Mouse (Mus musculus): ENCODE measurements at regions not wholly inside any gene's neighbourhood (a gene's known extent, or its start where the extent isn't known, plus 50 kb on each side); places are given as distances from the start of the nearest gene placed in this dataset.

DNA sequence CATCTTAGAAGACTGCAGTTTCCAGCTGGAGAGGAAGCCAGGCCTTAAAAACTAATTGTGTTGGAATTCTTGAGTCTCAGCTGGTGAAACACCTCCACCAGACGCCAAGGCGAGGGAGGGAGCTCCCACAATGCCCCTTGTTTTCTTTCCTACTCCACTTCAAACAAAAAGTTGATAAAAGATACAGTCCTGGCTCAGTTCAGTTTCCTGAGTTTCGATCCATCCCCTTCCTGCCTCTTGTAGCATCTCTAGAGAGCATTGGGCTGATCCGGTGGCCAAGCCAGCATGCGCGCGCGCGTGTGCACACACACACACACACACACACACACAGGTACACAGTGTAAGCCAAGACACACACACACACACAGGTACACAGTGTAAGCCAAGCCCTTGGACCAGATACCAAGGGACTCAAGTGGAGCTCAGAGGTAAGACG, 242.7 kb upstream of the Hs6st1 start:
- no peak for DNase-seq (ENCODE audit: low spot score in 2 of 2)

DNA sequence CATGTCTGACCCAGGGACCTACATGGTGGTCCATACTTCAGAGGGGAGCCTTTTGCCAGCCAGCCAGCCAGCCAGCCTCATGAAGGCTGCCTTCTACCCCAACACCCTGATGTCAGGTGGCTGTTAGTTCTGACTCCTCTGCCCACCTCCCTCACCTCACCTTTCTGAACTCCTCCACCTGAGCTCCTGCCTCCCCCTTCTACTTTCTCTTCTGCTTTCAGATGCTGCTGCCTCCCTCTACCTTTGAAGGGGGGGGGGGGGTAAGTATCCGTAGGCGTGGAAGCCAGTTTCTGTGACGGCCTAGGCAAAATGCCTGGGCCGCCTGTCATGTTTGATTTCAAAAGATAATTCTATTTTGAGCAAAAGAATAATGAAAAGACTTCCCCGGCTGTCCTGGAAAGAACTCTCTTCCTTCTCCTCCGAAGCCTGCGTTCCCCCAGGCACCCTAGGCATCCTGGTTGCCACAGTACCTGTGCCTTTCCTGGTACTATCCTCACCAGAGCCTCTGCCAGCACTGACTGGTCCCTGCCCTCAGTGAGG, 241.6 kb upstream of the Hs6st1 start:
- DNase-seq (ENCODE audit: low spot score in 2 of 2) = no peak

DNA sequence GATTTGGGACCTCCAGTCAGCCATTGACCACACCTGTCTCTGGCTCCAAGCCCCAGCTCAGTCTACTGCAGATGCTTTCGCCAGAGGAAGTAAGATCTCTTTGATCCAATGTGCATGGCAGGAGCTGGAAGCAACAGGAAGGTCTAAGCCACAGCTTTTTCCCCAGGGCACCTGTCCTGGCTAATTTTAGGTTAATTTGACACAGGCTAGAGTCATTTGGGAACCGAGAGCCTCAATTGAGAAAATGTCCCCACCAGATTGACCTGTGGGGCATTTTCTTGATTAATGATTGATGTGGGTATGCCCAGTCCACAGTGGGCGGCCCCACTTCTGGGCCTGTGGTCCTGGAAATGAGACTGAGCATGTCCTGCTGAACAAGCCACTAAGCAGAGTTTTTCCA, 240.7 kb upstream of the Hs6st1 start:
- no peak for DNase-seq (ENCODE audit: low spot score in 2 of 2)

DNA sequence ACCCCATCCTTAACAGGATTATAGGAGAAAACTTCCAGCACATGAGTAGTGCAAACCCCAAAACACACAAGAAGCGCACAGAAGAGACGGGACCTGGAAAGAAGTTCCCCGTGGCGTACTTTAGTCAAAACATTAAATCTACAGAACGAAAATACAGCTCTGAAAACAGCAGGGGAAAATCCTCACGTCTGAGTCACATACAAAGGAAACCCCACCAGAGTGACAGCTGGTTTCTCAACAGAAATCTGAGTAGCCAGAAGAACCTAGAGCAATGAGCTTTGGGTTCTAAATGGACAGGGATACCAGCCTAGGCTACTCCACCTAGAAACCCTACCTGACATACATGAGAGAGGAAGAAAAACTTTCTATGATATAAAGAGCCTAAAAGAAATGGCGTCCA, 234.0 kb upstream of the Hs6st1 start:
- DNase-seq (ENCODE audit: low spot score in 2 of 2) = no peak

DNA sequence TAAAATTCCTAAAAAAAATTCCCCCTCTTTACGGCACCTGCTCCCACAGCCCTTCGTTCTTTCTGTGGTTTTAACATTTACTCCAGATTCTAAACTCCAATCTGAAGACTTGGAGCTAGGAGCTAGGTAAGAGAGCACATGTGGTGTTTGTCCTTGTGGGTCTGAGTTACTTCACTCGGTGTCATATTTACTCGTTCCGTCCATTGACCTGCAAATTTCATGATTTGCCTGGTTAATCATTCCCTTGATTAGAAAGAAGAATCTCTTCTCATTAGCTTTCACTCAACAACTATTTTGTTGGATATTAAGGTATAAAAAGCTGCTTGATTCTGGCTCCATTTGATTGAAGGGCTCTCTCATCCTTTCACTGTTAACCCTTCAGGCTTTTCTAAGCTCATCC, 231.6 kb upstream of the Hs6st1 start:
- no peak for DNase-seq (ENCODE audit: low spot score in 2 of 2)

DNA sequence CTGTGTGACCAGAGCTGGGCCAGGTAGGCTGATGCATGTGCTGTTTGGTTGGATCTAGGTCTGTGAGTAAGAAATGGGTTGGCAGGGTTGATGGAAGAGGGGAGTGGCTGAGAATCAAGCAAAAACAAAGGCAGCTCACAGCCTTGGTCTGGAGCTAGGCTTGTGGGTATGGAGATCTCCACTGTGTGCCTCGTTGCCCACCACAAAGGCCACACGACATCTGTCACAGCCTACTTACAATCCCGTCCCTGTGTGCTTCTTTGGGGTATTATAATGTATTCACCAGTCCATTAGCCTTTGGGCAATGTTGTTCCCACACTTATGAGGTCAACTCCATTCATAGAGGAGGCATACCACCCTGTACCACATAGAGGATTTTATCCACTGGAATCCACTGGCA, 229.6 kb upstream of the Hs6st1 start:
- no peak for DNase-seq (ENCODE audit: low spot score in 2 of 2)

DNA sequence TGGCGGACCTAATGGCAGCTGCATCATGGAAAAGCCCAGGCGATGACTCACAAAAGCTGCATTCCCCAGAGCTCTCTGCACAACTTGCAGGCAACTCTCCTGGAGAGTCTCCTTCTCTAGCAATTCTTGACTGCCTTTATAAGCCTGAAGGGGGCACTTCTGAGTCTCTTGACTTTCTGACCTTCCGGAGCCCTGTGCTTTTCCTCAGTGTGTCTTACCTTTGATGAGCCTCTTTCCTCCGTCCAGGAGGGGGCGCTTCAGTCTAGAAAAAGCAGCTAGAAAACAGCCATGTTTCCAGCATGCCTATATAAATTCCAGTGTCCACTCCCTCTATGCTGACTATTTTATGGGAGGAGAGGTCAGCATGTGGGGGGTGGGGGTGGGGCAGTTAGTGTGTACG, 228.8 kb upstream of the Hs6st1 start:
- DNase-seq (ENCODE audit: low spot score in 2 of 2) = no peak

DNA sequence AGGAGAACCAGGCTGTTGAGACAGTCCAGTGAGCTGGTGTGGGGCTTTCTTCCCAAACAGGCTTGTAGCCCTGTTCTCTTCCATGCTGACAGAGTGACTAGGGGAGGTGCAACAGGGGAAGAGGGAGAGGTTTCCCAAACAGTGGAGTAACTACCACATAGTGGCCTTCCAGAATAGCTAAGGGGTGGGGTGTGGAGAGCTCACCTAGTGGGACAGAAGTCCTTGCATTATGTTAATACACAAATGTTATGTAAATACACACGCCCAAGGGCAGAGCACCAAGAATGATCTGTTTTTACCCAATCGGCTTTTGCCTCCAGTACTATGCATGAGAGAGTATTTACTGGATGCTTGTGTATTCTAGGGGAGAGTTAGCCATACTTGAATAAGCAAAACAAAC, 226.6 kb upstream of the Hs6st1 start:
- DNase-seq (ENCODE audit: low spot score in 2 of 2) = no peak

DNA sequence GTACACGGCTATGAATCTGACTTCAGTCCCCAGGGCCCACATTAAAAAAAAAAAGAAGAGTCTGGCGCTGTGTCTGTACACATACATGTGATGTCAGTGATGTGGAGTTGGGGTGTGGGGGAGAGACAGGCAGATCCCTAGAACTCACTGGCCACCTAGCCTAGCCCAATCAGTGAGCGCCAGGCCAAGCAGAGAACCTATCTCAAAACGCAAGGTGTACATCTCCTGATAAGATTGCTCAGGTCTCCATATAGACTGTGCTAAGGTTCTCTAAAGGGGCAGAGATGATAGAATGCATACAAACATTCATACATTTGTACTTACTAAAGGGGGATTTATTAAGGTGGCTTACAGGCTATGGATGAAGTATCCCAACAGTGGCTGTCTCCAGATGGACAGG, 225.5 kb upstream of the Hs6st1 start:
- no peak for DNase-seq (ENCODE audit: low spot score in 2 of 2)

DNA sequence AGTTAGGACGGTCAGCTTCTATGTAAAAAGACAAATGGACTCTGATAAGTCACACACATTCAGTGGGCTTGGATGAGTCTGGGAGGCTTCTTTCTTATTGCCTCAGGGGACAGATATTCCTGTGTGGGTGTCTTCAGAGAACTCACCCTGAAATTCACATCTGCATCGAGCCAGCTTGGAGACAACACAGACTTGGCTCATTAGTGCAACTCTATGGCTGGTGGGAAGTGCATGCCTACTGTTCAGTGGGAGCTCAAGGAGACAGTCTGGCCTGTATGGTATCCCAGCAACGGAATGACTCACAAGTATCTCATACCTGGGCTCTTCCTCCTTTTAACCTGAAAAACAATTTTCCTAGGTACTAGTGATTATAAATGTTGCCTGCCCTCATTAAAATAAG, 224.6 kb upstream of the Hs6st1 start:
- DNase-seq (ENCODE audit: low spot score in 2 of 2) = no peak

DNA sequence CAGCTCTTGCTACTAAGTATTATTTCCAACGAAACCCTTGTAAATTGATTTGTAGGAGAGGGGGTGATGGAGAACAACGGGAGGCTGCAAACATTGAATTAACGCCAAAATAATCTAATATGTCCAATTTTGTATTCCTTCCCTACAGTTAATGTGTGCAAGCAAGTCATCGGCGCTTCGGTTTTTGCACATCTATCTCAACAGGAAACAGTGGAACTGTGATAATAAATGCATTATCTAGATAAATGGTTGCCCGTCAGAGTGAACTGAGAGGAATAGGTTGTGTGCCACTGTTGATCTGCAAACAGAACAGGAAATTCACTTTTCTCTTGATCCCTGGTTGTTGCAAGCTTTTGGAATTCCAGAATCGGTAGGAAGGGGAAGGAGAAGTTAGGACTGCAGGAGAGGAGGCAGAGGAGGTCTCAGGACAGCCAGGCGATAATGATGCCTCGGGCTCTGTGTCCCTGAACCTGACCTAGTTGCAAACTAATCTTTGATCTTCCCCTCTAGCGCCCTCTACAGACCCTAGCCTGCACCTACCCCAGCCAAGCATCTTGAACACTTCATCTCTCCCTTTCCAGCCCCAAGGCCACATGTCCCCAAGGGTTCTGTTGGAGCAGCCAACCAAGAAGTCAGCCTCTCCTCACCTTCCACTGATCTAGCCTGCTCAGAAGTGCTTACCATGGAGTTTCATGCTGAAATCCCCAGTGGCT, 221.8 kb upstream of the Hs6st1 start:
- DNase-seq (ENCODE audit: low spot score in 2 of 2) = no peak

DNA sequence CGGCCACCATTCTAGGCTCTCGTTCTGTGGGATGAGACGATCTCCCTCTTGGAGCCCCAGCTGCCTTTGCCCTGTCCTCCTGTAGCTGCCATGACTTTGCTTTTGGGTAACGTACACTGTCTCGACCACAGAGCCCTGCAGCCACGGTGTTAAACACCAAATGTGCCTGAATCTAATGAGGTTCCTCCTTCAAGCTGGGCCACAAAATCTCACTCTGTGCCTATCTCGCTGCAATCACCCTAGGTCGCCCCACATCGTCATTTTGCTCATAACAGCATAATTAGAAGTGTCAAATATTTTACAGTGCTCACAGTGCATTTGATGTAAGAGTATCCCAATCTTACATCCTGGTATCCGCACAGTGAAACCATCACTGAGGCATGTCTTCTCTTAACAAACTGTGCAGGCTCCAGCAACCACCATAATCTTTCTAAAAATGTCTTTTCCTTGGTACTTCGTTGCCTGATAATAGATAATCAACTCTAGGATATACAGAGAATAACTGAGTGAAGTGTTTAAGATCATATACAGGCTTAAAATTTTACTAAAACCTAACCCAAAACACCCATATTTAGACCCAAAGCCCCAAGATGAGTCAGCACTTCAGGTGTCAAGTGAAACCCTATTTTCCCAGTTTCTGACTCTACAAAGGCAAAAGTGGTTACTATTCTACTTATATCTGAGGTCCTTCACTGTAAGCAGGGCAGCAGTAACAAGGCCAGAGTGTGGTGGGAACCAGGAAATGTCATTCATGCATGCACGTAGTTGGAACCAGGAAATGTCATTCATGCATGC, 219.8 kb upstream of the Hs6st1 start:
- DNase-seq (ENCODE audit: low spot score in 2 of 2) = no peak

DNA sequence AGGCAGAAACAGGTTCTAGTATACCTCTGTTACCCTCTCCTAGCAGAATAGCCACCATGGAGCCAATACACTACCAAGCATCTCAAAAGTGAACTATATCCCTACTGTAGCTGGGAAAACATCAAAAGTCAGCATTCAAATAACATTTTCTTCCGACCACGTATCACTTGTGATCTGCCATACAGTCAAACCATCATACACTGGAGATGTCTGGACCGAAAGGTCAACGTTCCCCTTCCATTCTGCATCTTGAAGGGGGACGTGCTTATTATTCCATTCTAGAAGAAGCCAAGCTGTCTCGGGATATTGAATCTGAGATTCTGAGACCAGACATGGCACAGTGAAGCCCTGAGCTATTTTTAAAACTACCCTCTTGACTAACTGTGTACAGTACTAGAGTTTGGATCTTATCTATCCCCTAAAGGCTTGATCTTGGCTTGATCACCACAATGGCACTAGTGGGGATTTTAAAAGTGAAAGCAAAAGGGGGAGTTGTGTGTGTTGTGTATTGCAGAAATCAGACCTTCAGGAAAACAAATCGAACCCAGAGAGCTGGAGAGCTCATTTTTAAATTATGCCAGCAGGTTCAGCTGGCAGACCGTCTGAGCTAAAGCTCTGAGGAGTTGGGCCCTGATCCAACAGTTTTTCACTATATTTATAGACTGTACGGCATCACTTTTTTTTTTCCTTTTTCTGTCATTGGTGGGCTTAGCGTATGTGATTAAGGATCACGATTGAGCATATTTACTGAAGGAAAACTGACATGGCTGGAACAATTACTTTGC, 218.6 kb upstream of the Hs6st1 start:
- DNase-seq (ENCODE audit: low spot score in 2 of 2) = no peak

DNA sequence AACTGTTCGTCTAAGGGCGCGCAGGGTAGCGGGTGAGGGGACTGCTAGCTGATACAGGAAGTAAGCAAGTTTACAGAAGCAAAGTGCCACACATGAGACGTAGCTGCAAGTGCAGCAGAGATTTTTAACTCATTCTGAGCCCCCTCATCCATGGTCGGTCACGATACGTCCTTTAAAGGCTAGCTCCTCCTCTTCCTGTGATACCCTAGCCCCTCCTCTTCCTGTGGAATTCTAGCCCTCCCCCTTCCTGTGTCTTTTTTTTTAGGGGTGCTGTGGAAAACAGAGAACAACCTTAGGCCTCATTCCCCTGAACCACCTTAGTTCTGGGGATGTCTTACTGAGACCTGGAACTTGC, 218.0 kb upstream of the Hs6st1 start:
- no peak for DNase-seq (ENCODE audit: low spot score in 2 of 2)

DNA sequence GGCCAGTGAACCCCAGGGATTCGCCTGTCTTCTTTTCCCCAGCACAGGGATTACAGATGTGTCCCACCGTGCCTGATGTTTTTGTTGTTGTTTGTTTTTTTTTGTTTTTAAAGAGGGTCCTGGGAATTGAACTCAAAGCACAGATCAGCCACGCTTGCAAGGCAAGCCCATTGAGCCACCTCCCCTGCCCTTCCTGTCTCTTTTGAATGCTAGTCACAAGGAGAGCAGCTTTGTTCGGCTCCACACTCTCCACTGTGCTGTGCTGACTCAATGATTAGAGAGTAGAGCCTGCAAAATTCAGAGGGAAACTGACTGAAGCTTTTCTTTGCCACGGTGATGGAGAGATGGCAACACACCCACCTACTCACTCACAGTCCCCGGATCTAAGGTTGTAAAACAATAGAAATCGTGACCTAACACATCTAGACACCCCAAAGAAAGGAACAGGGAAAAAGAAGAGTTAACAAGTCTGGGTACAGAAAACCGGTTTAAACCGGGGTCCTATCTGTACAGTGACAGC, 217.6 kb upstream of the Hs6st1 start:
- no peak for DNase-seq (ENCODE audit: low spot score in 2 of 2)

DNA sequence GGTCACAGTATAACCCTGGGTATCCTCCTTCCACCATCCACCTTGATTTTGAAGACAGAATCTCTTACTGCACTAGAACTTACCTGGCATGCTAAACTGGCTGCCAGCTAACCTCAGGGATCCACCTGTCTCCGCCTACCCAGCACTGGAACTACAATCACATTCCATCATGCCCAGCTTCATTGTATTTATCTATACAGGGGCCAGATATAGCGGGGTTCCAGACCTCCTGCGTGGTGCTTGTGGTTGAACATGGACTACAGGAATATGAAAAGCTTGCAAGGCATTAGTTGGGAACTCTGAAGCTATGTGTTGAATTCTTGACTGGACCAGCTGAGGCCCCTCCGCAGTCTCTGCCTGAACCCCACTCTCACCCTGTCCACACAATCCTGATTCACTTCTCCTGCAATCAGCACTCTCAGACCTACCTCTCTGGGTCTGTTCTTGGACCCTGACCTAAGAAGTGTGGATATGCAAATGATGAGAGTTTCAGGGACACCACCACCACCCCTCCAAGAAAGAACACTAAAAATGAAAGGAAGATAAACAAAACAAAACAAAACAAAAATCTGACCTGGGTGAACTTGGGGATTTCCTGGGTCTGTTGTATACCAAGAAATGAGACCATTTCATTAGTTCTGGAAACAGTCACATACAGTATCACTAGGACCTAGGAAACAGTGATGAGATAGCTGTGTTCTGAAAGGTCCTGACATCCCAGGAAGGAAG, 216.4 kb upstream of the Hs6st1 start:
- no peak for DNase-seq (ENCODE audit: low spot score in 2 of 2)

DNA sequence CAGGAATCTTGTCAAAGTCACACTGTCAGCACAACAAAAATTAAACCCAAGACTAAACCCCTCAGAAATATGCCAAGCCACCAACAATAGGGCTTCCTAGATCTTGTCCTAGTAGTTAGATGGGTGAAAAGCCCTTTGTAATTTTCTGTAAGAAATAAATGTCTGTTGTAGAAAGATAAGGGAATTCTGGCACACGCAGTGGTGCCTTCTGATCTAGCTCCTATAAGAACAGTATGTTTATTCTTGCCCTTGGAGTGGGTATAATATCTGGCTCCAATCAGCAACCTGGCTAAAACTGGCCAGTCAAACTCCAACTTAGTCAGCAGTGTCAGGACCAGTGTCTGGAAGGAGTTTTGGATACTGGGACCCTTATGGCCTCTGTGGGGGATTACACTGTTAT, 215.2 kb upstream of the Hs6st1 start:
- DNase-seq (ENCODE audit: low spot score in 2 of 2) = no peak

DNA sequence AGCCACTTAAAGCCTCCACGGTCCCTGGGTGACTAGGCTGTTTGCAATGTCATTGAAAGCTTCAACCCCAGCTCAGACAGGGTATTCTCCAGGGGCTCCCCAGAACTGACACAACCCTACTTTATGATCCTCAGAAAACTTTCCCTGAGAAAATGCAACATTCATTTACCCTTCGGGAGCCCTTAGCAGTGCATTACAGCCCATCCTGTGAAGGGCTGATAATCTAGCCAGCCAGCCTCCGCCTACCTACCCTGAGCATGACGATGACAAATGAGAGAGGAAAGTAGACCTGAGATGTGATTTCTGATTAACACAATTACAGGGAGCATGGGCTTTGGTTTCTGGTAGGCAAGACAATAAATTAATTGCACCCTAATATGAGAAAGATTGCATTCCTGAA, 212.6 kb upstream of the Hs6st1 start:
- no peak for DNase-seq (ENCODE audit: low spot score in 2 of 2)

DNA sequence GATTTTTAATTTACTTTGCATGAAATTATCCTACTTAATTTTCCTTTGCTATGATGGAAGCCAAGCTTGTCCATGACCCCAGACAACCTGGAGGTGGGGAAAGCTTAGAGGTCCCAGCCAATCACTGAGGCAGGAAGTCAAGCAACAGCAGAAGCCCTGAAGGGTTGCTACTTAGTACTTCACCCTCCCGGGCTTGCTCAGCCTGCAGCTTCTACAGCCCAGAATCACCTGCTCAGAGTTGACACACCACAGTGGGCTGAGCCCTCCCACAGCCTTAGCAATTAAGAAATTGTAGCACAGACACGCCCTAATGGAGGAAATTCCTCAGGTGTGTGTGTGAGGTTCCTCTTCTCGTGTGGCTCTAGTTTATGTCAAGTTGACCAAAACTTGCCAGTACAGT, 209.9 kb upstream of the Hs6st1 start:
- DNase-seq (ENCODE audit: low spot score in 2 of 2) = no peak

DNA sequence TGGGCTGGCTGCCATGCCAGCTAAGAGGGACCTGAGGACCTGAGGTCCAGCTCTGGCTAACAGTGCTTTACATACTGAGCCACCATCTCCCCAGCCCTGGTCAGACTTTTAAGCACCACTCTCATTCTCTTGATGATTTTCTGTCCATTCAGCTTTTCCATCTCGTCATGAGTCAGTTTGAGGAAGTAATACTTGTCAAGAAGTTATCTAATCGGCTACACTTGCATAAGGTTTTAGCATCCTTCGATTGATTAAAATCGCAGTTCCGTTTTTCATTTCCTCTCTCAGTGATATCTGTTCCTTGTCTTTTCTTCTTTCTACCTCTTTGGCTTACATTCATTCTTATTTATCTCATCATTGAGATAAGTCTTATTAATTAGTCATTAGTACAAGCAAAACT, 207.4 kb upstream of the Hs6st1 start:
- no peak for DNase-seq (ENCODE audit: low spot score in 2 of 2)

DNA sequence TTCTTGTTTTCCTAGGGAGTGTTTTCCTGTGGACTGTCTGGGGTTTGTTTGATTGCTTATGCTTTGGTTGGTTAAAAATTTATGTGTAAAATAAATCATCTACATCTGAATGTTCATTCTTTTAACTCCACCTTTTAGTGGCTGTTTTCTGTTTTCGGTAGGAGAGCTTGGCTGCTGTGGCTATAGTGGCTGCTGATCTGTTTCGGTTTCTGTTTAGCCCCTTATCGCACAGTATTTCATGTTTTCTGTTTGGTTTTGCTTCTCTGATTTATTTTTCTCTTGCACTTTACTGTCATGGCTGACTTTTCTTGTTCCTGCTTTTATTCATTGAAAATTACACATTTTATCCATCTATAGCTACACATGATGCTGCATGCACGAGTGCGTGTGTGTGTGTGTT, 206.0 kb upstream of the Hs6st1 start:
- DNase-seq (ENCODE audit: low spot score in 2 of 2) = no peak
